Mouse (Mus musculus): ENCODE results near the gene Ngly1.

- TF ChIP-seq HCFC1 (IDR thresholded peaks at IDR 0.05; ENCODE audit: borderline replicate concordance, insufficient read depth, low read length): no peak
- no peak for TF ChIP-seq ZC3H11A (IDR thresholded peaks at IDR 0.05; ENCODE audit: borderline replicate concordance, low read depth, low read length)
- no peak for TF ChIP-seq CHD2 (IDR thresholded peaks at IDR 0.05; ENCODE audit: low read depth, low read length)
- no peak for TF ChIP-seq MAFK (IDR thresholded peaks at IDR 0.05; ENCODE audit: insufficient read depth, low read depth, low read length)
These were observed 80.7 kb downstream of the Ngly1 start for GRCm38 (mm10) chr14:16329756-16330155.
